Mouse (Mus musculus) lung, postnatal 0 days (tissue): ENCODE data around the gene Spata17. TPM values are rescaled to one million over a fixed set of nuclear protein-coding genes. Genes with fewer than 3 reads are reported as not detected.
"Not testable (repeated sequence)": the region's sequence is repeated elsewhere in the genome, so short reads cannot be mapped to it uniquely, and the experiment has no call there.

Experiments
- ATAC-seq: fragments of 200-750 bp; cut with Nextera tagmentation; 2 replicates; pipeline ENCODE4 v1.8.0; 2017; ENCODE audit warnings: moderate library complexity
- DNase-seq: peaks from one replicate; pipeline ENCODE4 v3.0.0-alpha.2; 2016; ENCODE audit warnings: low spot score
- H3K27ac ChIP-seq: fragments of 300-500 bp; sonication (generic); 2 replicates; pipeline ENCODE4 v1.5.1; 2014; ENCODE audit warnings: antibody characterized with exemption, mild to moderate bottlenecking, low read length, mixed read lengths
- H3K27me3 ChIP-seq: fragments of 300-500 bp; sonication (generic); replicated peaks from 2 replicates; pipeline ENCODE4 v1.6.1; 2014; ENCODE audit warnings: low read length, mixed read lengths; ENCODE audit not compliant: insufficient read depth
- H3K36me3 ChIP-seq: fragments of 300-500 bp; sonication (generic); 2 replicates; pipeline ENCODE4 v1.6.1; 2014; ENCODE audit warnings: low read length, mixed read lengths; ENCODE audit not compliant: insufficient read depth
- H3K4me1 ChIP-seq: fragments of 300-500 bp; sonication (generic); 2 replicates; pipeline ENCODE4 v1.6.1; 2014; ENCODE audit warnings: antibody characterized with exemption, low read depth, low read length, mixed read lengths; ENCODE audit not compliant: insufficient read depth
- H3K4me2 ChIP-seq: fragments of 300-500 bp; sonication (generic); replicated peaks from 2 replicates; pipeline ENCODE4 v1.6.1; 2014; ENCODE audit warnings: low read depth, mild to moderate bottlenecking, low read length, moderate library complexity, mixed read lengths
- H3K4me3 ChIP-seq: fragments of 300-500 bp; sonication (generic); 2 replicates; pipeline ENCODE4 v1.5.1; 2014; ENCODE audit warnings: low read depth, low read length
- H3K9ac ChIP-seq: fragments of 300-500 bp; sonication (generic); replicated peaks from 2 replicates; pipeline ENCODE4 v1.6.1; 2014; ENCODE audit warnings: low read depth, mild to moderate bottlenecking
- H3K9me3 ChIP-seq: fragments of 300-500 bp; sonication (generic); 2 replicates; pipeline ENCODE4 v1.6.1; 2016; ENCODE audit warnings: low read length, mixed read lengths
- CTCF ChIP-seq: IDR thresholded peaks from 2 replicates; pipeline ENCODE4 v1.5.1; 2016; ENCODE audit warnings: antibody characterized with exemption, mild to moderate bottlenecking
- EP300 ChIP-seq: IDR thresholded peaks from 2 replicates; pipeline ENCODE4 v1.6.1; 2016; ENCODE audit warnings: antibody characterized with exemption, mild to moderate bottlenecking, control low read depth
- WGBS: fragments of 180-500 bp; shearing (Covaris S2); extraction: QIAGEN DNeasy Blood & Tissue Kit; methylation state at CpG from one replicate; pipeline ENCODE4 v1.1.7; 2014; 5-methylcytosine and 5-hydroxymethylcytosine counted together
- polyA plus RNA-seq: library from polyadenylated mRNA; unstranded; fragments of >200 nt; fragmentation: Nextera tagmentation; extraction: Ambion mirVana; gene quantifications from 2 replicates; pipeline ENCODE4 v1.2.1, GENCODE M21; 2015

The Spata17 gene
- polyA plus RNA-seq, 1 experiment from 2014 or later = 3.1 TPM

DNA sequence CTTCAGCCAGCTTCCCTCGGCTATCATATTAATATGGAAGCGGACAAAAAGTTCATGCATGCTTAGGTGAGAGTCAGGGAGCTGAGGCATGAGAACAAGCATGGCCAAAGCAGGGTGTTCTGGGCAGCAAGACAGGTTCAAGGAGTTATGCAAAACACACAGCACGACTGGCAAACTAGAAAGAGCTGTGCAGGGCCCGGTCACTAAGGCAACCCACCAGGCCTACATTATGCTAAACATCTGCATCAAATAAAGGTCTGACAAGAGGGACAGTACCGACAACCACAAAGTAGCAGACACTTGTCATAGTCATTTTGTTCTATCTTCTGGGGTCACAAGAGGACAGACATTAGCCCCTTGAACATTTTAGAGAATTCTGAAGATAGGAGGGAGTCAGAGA, 61.6 kb downstream of the Spata17 start:
- Histone ChIP-seq H3K27me3 (no peaks in the 10 kb centered on the region), H3K4me2 (no peak overlapping the region), H3K9me3 (no peaks in the 10 kb centered on the region), H3K4me3 (no peak overlapping the region), H3K9ac (no peak overlapping the region), H3K4me1 (no peaks in the 10 kb centered on the region), H3K36me3 (no peaks in the 10 kb centered on the region), H3K27ac (no peak overlapping the region)
- no peak for TF ChIP-seq CTCF
- TF ChIP-seq EP300 = no peak
- DNase-seq = no peak
- no peak for ATAC-seq
- 58% methylated on average over 5 of the region's 5 CpGs for WGBS

DNA sequence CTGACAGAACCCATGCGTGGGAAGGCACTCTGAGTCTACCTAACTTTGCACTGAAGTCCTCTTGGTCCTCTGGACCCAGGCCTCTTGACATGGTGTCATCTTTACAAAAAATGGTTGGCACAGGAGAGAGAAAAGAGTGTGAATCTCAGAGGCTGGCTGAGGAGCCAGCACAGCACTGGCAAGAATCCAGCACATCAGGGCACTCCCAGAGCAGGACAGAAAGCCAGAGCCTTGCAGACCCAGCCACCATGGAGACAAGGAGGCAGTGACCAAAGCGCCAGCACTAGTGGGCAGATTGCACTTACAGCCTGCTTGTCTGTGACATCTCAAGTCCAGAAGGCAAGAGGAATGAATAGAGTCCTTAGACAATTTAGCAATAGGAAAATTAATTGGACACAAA, 62.7 kb downstream of the Spata17 start:
- H3K9ac ChIP-seq = no peak overlapping the region
- H3K36me3 ChIP-seq = no peaks in the 10 kb centered on the region
- no peak overlapping the region for H3K4me2 ChIP-seq
- H3K4me3 ChIP-seq = no peak overlapping the region
- H3K4me1 ChIP-seq = no peaks in the 10 kb centered on the region
- no peaks in the 10 kb centered on the region for H3K27me3 ChIP-seq
- H3K27ac ChIP-seq = no peak overlapping the region
- TF ChIP-seq CTCF = no peak
- TF ChIP-seq EP300 = no peak
- ATAC-seq = no peak
- DNase-seq = no peak
- H3K9me3 ChIP-seq = no peaks in the 10 kb centered on the region
- 82% methylated on average over 2 of the region's 2 CpGs for WGBS

DNA sequence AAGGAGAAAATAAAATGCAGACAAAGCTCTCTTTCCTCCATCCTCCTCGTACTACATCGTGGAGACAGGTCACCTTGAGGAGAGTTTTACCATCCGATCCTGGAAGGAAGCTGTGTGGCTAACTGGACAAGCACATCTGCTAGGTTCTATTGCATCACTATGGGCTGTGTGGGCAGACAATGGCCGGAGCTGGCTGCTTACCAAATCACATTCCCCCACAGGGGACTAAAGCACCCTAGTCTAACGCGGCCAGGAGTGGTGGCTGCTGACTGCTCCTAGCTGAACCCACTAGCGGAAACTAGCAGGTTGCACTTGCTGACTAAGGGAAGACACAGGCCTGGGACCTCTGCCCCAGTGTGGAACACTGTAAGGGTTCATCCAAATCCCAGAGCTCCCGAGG, 72.3 kb downstream of the Spata17 start:
- no peak for ATAC-seq
- Histone ChIP-seq H3K27ac (no peak overlapping the region), H3K36me3 (no peaks in the 10 kb centered on the region), H3K9me3 (no peaks in the 10 kb centered on the region), H3K9ac (no peak overlapping the region), H3K4me1 (no peaks in the 10 kb centered on the region), H3K4me3 (no peak overlapping the region), H3K27me3 (no peaks in the 10 kb centered on the region), H3K4me2 (no peak overlapping the region)
- no peak for DNase-seq
- 56% methylated on average over 8 of the region's 8 CpGs for WGBS
- no peak for TF ChIP-seq EP300
- no peak for TF ChIP-seq CTCF

DNA sequence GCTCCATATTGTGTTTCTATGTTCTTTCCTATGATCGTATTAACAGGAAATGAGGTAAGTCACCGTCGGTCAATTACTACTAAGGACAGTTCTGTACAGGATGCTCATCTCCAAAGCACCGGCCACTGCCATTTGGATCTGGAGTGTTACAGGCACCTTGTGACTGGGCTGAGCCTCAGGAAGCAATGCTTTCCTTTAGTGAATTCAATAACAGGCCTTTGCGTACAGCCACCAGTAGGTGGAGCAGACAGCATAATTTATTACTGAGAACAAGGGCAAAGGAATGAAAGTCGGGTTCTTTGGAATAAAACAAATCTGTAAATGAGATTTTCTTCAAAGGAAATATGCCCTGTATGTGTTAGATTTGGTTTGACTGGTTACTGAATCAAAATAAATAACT, 77.8 kb downstream of the Spata17 start:
- Histone ChIP-seq H3K36me3 (no peaks in the 10 kb centered on the region), H3K9me3 (no peaks in the 10 kb centered on the region)

DNA sequence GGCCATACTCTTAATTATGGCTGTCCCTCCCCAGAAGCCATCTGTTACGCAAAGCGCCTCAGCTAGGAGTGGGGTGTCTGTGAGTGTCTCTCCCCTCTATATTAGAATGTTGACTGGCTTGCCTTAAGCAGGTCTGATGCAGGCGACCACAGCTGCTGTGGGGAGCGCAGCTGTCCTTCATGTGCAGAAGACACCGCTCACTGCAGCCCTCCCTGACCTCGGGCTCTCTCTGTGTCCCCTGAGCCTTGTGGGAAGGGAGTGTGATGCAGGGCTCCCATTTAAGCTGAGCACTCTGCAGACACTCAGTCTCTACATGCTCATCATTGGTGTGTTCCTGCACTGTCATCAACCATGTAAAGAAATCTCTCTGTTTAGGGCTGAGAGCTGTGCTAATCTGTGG, 79.4 kb downstream of the Spata17 start:
- ATAC-seq (no peak), DNase-seq (no peak)
- Histone ChIP-seq H3K9ac (no peak overlapping the region), H3K4me1 (no peaks in the 10 kb centered on the region), H3K4me3 (no peak overlapping the region), H3K9me3 (no peaks in the 10 kb centered on the region), H3K27me3 (no peaks in the 10 kb centered on the region), H3K27ac (no peak overlapping the region), H3K36me3 (no peaks in the 10 kb centered on the region), H3K4me2 (no peak overlapping the region)
- 83% methylated on average over 6 of the region's 6 CpGs for WGBS
- TF ChIP-seq EP300 = no peak
- no peak for TF ChIP-seq CTCF

More for the DNA sequence above, 77.8 kb downstream of the Spata17 start:
- no peak overlapping the region for H3K9ac ChIP-seq
- H3K27ac ChIP-seq = no peak overlapping the region
- TF ChIP-seq CTCF (peak; percentile 83), EP300 (no peak)
- peak; percentile 78 for DNase-seq
- H3K4me1 ChIP-seq = no peaks in the 10 kb centered on the region
- no peak overlapping the region for H3K4me2 ChIP-seq
- WGBS = 21% methylated on average over 6 of the region's 6 CpGs
- no peak for ATAC-seq
- no peak overlapping the region for H3K4me3 ChIP-seq
- H3K27me3 ChIP-seq = no peaks in the 10 kb centered on the region

DNA sequence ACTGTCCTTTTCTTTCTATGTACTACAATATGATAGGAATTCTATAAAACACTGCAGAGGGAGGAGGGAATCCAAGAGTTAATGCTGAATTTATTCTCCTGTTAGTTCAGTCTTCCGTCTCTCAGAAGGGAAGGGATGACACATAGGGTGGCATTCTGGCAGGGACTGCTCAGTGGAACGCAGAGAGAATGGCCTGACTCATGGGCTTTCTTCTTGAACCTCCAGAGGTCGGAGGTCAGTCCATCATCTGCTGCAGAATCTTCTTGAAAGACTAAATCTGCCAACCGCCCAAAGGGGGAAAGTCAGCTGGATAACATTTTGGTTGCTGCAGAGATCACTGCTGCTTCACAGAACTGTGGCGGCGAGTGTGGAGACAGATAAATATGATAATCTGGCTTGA, 81.4 kb downstream of the Spata17 start:
- 85% methylated on average over 6 of the region's 6 CpGs for WGBS
- Histone ChIP-seq H3K4me1 (no peaks in the 10 kb centered on the region), H3K4me3 (no peak overlapping the region), H3K27me3 (no peaks in the 10 kb centered on the region), H3K9ac (no peak overlapping the region), H3K9me3 (no peaks in the 10 kb centered on the region), H3K36me3 (no peaks in the 10 kb centered on the region), H3K4me2 (no peak overlapping the region), H3K27ac (no peak overlapping the region)
- ATAC-seq (no peak), DNase-seq (no peak)
- TF ChIP-seq EP300 (no peak), CTCF (no peak)

DNA sequence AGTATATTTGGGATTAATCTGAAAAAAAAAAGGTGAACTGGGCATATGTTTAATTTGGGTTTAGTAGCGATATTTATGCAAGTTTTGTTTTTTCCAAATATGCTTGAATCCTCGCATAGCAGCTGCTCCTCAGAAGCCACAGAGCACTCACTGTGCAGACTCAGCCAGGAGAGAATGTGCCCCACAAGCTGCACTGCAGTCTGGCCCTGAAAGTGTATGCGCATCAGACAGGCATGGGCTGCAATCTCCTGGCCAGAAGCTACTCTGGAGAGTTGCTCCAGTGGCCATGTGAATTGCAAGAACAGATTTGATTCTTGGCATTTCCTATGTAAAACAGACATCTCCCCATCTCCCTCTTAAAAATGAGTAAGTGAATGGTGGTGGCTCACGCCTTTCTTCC, 82.9 kb downstream of the Spata17 start:
- no peak overlapping the region for H3K4me2 ChIP-seq
- no peaks in the 10 kb centered on the region for H3K4me1 ChIP-seq
- no peak for ATAC-seq
- no peak overlapping the region for H3K9ac ChIP-seq
- H3K4me3 ChIP-seq = no peak overlapping the region
- no peaks in the 10 kb centered on the region for H3K27me3 ChIP-seq
- WGBS = 82% methylated on average over 4 of the region's 4 CpGs
- H3K9me3 ChIP-seq = no peaks in the 10 kb centered on the region
- H3K36me3 ChIP-seq = no peaks in the 10 kb centered on the region
- no peak overlapping the region for H3K27ac ChIP-seq
- TF ChIP-seq CTCF (no peak), EP300 (no peak)
- no peak for DNase-seq

DNA sequence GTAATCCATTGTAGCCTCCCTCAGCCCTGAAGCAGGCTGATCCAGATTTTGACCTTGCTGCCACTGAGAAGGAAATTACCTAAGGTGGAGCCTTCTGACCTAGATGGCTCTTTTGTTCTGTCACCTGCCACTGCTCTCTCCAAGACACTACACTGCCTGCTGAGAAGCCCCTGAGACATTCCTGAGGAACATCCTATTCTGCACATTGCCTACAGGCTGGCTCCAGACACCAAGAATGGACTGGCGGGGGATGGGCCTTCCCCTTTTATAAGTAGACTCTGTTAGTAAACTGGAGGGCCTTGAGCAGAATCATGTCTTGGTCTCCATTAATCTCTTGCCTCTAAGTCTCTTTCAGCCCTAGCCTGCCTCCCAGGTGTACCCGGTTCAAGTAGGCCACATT, 87.7 kb downstream of the Spata17 start:
- not testable (repeated sequence) for H3K4me1 ChIP-seq, H3K9ac ChIP-seq, H3K4me3 ChIP-seq, DNase-seq, H3K4me2 ChIP-seq, ATAC-seq, H3K9me3 ChIP-seq, H3K27me3 ChIP-seq, H3K27ac ChIP-seq, H3K36me3 ChIP-seq
- WGBS = 82% methylated on average over 2 of the region's 2 CpGs
